Mouse (Mus musculus): ENCODE results near the gene Pigv. TPM values are rescaled to one million over a fixed set of nuclear protein-coding genes. Genes with fewer than 3 reads are reported as not detected.

Gene Pigv
- polyA plus RNA-seq, 1 experiment from 2014 or later: 14.6 TPM

DNA sequence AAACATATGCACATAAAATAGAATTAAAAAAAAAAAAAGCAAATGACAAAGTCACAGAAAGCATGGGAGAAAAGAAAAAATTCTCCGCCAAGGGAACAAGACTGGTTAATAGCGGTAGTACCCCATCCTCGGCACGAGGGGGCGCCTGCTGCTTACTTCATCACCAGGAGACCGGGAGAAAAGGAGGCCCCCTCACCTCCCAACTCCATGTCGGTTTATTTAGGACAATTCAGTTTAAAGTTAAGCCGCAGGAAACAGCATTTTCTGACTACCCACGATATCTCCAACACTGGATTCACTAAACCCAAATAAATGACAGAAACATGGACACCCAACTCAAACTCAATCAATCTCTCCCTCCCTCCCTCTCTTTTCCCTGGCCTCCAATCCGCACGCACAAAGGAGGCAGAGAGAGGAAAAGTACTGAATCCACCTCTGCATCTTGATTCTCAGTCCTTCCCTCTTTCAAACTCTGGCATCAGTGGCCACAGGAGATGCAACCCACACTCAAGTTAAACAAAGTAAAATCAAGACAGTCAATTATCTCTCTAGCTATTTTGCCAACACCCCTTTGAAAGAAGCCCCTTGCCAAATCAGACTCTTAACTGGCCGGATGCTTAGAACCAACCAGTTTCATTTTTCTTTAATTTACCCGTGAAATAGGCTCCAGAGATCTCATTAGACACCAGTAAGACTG is 1.1 kb downstream of the Pigv start:
- H3K9me3 ChIP-seq: no peaks in the 10 kb centered on the region
- ATAC-seq (ENCODE audit: insufficient number of reproducible peaks, low FRiP score, low TSS enrichment, low read depth): no peak
- 3% methylated on average over 13 of the region's 13 CpGs for WGBS
- peaks cover 45% of the 10 kb centered on the region for H3K4me1 ChIP-seq
- no peaks in the 10 kb centered on the region for H3K27me3 ChIP-seq
- H3K4me2 ChIP-seq: peak overlapping the region; percentile 75
- H3K9ac ChIP-seq: peak overlapping the region; percentile 68; the same call in 1 of the 2 replicates
- H3K36me3 ChIP-seq: peaks cover 28% of the 10 kb centered on the region
- peak overlapping the region; percentile 58 for H3K4me3 ChIP-seq
- H3K27ac ChIP-seq: peak overlapping the region; percentile 100

DNA sequence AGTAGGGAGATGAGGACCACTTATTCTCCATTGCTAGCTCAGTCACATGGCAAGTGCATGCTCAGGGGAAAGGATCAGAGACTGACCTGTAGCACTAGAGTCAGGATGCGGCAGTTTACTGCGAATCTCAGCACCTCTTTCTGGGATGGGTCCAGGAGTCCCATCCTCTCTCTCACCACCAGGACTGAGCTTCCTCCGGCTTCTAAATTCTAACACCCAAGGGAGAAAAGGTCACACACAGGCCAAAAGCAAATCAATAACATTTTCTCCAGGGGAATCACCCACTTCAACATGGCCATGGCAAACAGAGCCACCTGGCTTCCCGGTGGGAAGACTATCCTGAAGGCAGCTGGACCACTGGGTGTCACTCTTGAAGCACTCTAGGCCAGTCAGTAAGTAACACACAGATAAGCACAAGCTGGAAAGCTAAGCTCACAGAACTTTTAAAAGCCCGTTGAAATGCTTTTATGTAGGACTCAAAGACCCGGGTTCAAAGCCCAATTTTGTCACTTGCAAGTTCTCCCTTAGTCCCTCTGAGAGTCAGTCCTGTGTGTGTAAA is 2.7 kb downstream of the Pigv start:
- no peak for ATAC-seq (ENCODE audit: insufficient number of reproducible peaks, low FRiP score, low TSS enrichment, low read depth)
- H3K9ac ChIP-seq: no peak overlapping the region
- H3K9me3 ChIP-seq: no peaks in the 10 kb centered on the region
- peaks cover 41% of the 10 kb centered on the region for H3K36me3 ChIP-seq
- no peak overlapping the region for H3K4me3 ChIP-seq
- H3K27me3 ChIP-seq: no peaks in the 10 kb centered on the region
- no peak overlapping the region for H3K27ac ChIP-seq
- 58% methylated on average over 6 of the region's 6 CpGs for WGBS
- no peak overlapping the region for H3K4me2 ChIP-seq
- H3K4me1 ChIP-seq: peaks cover 44% of the 10 kb centered on the region

DNA sequence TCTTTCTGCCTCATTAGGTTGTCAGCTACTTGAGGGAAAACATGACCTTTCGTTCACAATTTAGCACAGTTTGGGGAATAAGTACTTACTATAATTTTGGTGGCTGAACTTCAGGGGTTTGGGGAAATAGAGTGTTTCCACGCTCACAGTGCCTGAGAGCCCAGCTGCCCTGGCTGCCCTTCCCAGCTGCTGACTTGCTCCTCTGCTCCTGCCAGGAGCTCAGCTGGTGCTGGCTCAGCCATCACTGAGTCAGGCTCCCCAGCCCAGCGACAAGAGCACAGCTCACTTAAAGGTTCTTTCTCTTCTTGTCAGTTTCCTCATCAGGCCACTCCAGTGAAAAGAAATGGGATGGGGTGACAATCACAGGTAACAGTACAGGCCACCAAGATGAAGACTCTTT is 3.9 kb downstream of the Pigv start:
- WGBS: 65% methylated on average over 3 of the region's 3 CpGs
- H3K4me2 ChIP-seq: no peak overlapping the region
- peaks cover 33% of the 10 kb centered on the region for H3K4me1 ChIP-seq
- H3K36me3 ChIP-seq: peaks cover 48% of the 10 kb centered on the region
- H3K9ac ChIP-seq: no peak overlapping the region
- H3K27me3 ChIP-seq: no peaks in the 10 kb centered on the region
- no peak overlapping the region for H3K27ac ChIP-seq
- H3K9me3 ChIP-seq: no peaks in the 10 kb centered on the region
- no peak overlapping the region for H3K4me3 ChIP-seq
- no peak for ATAC-seq (ENCODE audit: insufficient number of reproducible peaks, low FRiP score, low TSS enrichment, low read depth)

DNA sequence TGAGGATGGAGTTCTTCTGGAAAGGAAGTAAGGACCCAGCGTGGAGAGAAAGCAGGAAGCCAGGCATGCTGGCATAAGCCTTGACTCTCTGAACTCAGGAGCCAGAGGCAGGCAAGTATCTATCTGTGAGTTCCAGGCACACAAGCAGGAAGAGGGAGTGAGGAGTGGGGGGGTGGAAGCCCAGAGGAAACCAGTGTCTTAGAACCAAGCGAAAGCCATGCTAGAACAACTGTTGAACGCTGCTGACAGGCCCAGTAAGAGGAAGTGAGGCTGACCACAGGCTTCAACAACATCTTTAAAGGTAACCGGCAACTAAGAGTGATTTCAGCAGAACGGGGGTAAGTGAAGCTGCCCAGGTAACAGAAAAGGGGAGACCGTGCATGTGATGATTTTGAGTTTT is 6.2 kb downstream of the Pigv start:
- Histone ChIP-seq H3K9ac (no peak overlapping the region), H3K27ac (no peak overlapping the region), H3K4me2 (no peak overlapping the region), H3K36me3 (peaks cover 56% of the 10 kb centered on the region), H3K27me3 (no peaks in the 10 kb centered on the region), H3K4me1 (peaks cover 24% of the 10 kb centered on the region), H3K9me3 (no peaks in the 10 kb centered on the region), H3K4me3 (no peak overlapping the region)
- no peak for ATAC-seq (ENCODE audit: insufficient number of reproducible peaks, low FRiP score, low TSS enrichment, low read depth)
- WGBS: 85% methylated on average over 6 of the region's 6 CpGs

DNA sequence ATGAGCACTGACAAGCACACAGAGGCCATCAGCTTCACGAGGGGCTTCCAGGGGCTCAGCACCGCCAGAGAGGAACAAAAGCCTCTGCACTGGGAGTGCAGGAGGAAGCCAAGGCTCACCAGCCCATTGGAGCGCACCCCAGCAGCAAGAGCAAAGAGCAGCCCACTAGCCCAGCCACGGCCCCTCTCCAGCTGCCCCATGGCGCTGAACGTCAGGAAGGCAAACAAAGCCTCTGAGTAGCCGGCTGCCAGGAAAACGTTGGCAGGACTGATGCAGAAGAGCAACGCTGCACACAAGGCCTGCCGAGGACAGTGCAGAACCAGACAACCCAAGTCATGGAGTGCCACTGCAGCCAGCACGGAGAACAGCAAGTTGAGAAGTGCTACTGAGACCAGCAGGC is 7.3 kb downstream of the Pigv start:
- 57% methylated on average over 11 of the region's 11 CpGs for WGBS
- Histone ChIP-seq H3K36me3 (peaks cover 56% of the 10 kb centered on the region), H3K4me1 (peaks cover 26% of the 10 kb centered on the region), H3K4me3 (no peak overlapping the region), H3K9me3 (no peaks in the 10 kb centered on the region), H3K9ac (no peak overlapping the region), H3K27me3 (no peaks in the 10 kb centered on the region), H3K27ac (no peak overlapping the region), H3K4me2 (no peak overlapping the region)
- no peak for ATAC-seq (ENCODE audit: insufficient number of reproducible peaks, low FRiP score, low TSS enrichment, low read depth)

DNA sequence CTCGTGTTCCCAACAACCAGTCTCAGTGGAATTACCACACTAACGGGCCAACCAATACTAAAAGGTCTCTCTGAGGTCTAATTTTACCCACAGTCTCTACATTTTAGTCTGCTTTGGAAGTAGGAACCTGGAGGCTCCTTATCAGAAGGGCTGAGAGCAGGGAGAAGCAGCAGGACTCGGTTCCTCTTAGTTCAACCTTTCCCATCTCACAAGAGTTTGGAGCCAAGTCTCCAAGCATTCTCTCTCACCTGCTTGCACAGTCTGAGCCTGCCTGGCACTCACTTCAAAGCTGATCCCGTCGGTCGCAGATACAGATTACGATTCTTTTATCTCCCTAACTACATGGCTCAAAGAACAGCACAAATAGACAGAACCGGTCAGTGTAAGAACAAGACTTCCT is 9.5 kb downstream of the Pigv start:
- H3K27me3 ChIP-seq: no peaks in the 10 kb centered on the region
- peaks cover 44% of the 10 kb centered on the region for H3K36me3 ChIP-seq
- H3K4me2 ChIP-seq: no peak overlapping the region
- H3K4me1 ChIP-seq: peaks cover 39% of the 10 kb centered on the region
- H3K4me3 ChIP-seq: no peak overlapping the region
- WGBS: 80% methylated on average over 8 of the region's 8 CpGs
- H3K9ac ChIP-seq: no peak overlapping the region
- ATAC-seq (ENCODE audit: insufficient number of reproducible peaks, low FRiP score, low TSS enrichment, low read depth): no peak
- H3K27ac ChIP-seq: no peak overlapping the region
- H3K9me3 ChIP-seq: no peaks in the 10 kb centered on the region

DNA sequence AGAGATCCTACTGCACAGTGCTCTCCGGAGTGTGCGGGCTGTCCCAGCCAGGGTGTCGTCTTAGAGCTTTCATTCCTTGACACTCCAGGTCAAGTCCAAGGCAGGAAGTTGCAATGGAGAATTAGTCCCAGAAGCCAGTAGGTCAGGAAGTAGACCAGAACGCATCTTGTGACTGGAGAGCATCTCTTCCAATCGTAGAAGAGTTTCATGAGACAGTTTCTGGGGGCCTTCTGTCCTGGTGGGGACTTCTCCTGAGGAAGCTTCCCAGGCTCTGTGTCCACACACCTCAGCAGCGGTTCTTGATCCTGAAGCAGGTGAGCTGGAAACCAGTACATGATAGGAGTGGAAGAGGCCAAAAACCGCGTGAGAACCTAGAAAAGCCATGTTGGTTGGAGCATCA is 10.0 kb downstream of the Pigv start:
- Histone ChIP-seq H3K4me1 (peaks cover 43% of the 10 kb centered on the region), H3K4me2 (no peak overlapping the region), H3K36me3 (peaks cover 39% of the 10 kb centered on the region), H3K9ac (no peak overlapping the region), H3K9me3 (no peaks in the 10 kb centered on the region), H3K27ac (no peak overlapping the region), H3K4me3 (no peak overlapping the region), H3K27me3 (no peaks in the 10 kb centered on the region)
- ATAC-seq (ENCODE audit: insufficient number of reproducible peaks, low FRiP score, low TSS enrichment, low read depth): no peak
- WGBS: 89% methylated on average over 8 of the region's 8 CpGs

DNA sequence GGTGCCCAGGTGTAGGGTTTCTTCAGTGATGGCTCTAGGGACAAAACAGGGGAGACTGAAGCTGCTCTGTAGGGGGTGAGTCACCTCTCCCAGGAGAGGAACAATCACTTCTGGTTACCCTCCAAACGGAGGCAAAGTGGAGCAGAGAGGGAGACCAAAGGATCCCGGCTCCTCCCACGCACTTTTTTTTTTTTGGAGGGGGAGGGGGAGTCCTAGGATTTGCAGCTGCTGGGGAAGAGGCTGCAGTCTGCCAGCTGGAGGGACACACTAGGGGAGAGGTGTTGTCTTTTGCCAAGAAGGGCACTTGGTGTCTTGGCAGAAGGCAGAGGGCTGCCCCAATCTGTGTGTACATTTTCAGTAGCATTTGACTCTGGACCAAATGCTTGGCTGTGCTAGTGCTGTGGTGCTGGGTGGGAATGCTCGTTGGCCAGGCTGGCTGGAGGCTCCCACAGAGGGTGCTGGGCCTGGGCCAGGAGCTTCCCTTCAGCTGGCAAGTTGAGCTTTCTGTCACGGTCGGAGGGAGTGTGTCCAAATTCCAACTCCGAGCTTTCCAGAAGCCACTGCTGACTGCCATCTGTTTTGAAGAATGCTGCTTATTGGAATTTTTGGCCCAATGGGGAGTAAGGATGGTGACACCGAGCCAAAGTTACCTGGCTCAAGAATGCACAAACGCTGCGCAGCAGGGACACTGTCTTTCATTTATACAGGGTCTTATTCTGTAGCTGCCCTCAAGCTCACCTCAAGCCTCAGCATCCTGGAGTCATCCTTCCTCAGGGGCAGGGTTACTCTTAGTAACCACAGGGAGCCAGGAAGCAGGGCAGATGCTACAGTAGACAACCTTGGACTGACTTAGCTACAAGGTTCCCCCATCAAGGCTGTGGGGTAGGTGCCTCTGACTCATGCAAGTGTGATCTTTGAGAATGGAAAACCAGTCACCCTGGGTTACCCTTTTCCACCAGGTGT is 12.0 kb downstream of the Pigv start:
- peaks cover 42% of the 10 kb centered on the region for H3K4me1 ChIP-seq
- peak overlapping the region; percentile 93 for H3K27ac ChIP-seq
- ATAC-seq (ENCODE audit: insufficient number of reproducible peaks, low FRiP score, low TSS enrichment, low read depth): peak; percentile 82
- H3K4me3 ChIP-seq: peak overlapping the region; percentile 30
- H3K4me2 ChIP-seq: peak overlapping the region; percentile 48
- peaks cover 23% of the 10 kb centered on the region for H3K36me3 ChIP-seq
- H3K27me3 ChIP-seq: no peaks in the 10 kb centered on the region
- no peaks in the 10 kb centered on the region for H3K9me3 ChIP-seq
- 2% methylated on average over 10 of the region's 10 CpGs for WGBS
- H3K9ac ChIP-seq: 0 out of 2 replicates have a peak overlapping the region, but pooled peaks have one; percentile 8

DNA sequence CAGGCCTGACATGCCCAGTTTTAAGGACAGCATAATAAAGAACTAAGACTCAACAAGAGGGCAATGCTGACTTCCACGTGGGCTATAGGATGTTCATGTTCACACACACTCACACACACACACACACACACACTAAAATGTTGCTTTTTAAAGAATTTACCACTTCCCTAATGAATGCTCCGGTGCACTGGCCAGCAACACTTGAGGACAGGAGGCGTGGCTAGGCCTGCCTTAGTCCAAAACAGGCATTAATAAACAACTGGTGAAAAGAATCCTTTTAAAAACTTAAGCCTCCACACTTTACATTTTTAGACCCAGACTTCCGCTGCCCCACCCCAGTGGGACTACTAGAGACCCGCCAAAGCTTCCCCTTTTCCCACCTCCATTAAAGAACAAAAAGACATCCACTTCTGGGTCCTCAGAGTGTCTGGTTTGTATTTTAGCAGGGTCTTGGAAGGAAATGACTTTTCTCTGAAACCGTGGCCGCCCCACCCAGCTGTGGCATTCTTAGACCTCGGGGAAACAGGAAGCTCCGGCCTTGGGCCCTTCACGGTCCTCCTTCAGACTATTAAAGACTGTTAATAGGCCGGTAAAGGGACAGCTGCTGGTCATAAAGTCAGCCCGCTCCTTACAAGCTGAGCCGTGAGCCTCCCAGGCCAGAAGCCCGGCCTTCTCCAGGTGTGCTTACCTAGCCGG is 12.8 kb downstream of the Pigv start:
- WGBS: 2% methylated on average over 15 of the region's 15 CpGs
- H3K4me1 ChIP-seq: peaks cover 36% of the 10 kb centered on the region
- no peaks in the 10 kb centered on the region for H3K9me3 ChIP-seq
- H3K27ac ChIP-seq: peak overlapping the region; percentile 93
- peaks cover 15% of the 10 kb centered on the region for H3K36me3 ChIP-seq
- no peaks in the 10 kb centered on the region for H3K27me3 ChIP-seq
- peak; percentile 25; the same call in 1 of the 2 replicates for ATAC-seq (ENCODE audit: insufficient number of reproducible peaks, low FRiP score, low TSS enrichment, low read depth)
- H3K4me3 ChIP-seq: peak overlapping the region; percentile 30
- H3K9ac ChIP-seq: peak overlapping the region; percentile 8; the same call in 1 of the 2 replicates
- H3K4me2 ChIP-seq: peak overlapping the region; percentile 48

DNA sequence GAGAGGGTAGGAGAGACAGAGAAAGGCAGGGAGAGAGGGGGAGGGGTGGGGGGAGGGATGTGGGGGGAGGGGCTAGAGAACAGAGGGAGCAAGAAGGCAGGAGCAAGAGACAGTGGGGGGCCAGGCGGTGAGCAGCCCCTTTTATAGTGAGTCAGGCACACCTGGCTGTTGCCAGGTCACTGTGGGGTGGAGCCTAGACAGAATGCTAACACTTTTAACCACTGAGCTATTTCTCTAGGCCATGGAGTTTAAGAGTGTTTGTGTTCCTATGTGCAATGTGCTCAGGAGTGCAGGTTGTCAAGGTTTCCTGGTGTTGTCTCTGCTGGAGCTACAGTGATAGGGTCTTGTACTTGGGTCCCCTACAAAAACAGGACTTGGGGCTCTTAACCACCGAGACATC is 13.7 kb downstream of the Pigv start:
- Histone ChIP-seq H3K4me1 (peaks cover 36% of the 10 kb centered on the region), H3K36me3 (peaks cover 9% of the 10 kb centered on the region; the same call in 1 of the 2 replicates), H3K27me3 (no peaks in the 10 kb centered on the region), H3K9me3 (no peaks in the 10 kb centered on the region), H3K4me2 (no peak overlapping the region), H3K27ac (peak overlapping the region; percentile 93; the same call in 1 of the 2 replicates), H3K4me3 (no peak overlapping the region), H3K9ac (no peak overlapping the region)
- 36% methylated on average over 2 of the region's 2 CpGs for WGBS
- ATAC-seq (ENCODE audit: insufficient number of reproducible peaks, low FRiP score, low TSS enrichment, low read depth): no peak

DNA sequence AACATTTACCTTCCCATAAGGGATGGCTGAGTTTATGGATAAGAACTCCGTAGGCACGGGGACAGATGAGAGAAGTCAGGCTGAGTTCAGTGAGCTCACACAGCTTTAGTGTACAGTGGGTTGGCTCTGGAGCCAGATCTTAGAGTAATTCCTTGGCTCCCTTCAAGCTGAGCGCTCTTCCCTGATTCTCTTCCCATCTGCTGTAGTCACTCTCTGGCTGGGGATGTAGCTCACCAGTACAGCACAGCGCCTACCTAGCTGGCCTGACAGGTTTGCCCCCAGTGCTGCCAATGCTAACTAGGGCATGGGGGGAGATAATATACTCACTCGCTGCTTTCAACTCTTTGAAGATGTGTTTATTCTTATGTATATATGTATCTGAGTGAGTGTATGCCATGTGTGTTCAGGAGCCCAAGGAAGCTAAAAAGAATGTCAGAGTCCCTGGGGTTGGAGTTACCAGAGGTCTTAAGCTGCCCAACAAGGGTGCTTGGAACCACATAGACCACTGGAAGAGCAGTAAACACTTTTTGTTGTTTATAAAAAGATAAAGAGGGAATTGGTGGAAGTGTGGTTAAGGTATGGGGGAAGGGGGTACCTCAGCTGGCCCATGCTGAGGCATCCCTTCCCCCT is 14.5 kb downstream of the Pigv start:
- H3K27me3 ChIP-seq: no peaks in the 10 kb centered on the region
- H3K4me2 ChIP-seq: no peak overlapping the region
- ATAC-seq (ENCODE audit: insufficient number of reproducible peaks, low FRiP score, low TSS enrichment, low read depth): no peak
- peaks cover 9% of the 10 kb centered on the region; the same call in 1 of the 2 replicates for H3K36me3 ChIP-seq
- peaks cover 36% of the 10 kb centered on the region for H3K4me1 ChIP-seq
- no peak overlapping the region for H3K4me3 ChIP-seq
- no peaks in the 10 kb centered on the region for H3K9me3 ChIP-seq
- no peak overlapping the region for H3K9ac ChIP-seq
- no peak overlapping the region for H3K27ac ChIP-seq
- WGBS: 59% methylated on average over 5 of the region's 5 CpGs
